Mouse (Mus musculus) T-helper 2 cell (primary cell): ENCODE results near the gene Usp31.

Experiments
- in situ Hi-C: fragments of 300-600 bp; cut with MboI, MseI; formaldehyde crosslinking; loops from one replicate; pipeline ENCODE4 v1.15.1; 2025; ENCODE audit warnings: high pct_unique_total_duplicates

Gene Usp31

DNA sequence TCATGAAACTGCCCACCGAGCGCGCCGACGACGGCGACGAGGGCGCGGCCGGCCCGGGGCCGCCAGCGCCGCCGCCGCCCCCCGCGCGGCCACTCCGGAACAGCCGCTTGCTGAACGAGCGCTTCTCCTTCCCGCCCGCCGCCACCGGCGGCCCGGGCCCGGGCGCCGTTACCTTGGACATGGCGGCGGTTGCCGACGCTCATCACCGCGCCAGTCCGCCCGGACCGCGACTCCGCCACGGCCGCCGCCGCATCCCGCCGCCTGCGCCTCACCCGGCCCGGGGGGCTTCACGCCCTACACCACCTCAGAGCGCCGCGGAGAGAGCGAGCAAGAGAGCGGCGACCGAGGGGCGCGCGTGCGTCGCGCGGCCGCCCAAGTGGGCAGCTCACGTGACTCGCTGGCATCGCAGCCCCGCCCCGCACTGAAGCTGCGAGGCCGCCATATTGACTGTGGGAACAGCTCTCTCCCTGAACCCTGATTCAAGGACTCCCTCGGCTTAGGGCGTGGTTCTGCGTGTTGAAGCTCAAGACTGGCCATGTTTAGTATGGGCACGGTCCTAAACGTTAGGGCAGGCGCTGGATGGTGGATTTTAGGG is at the start of gene Usp31:
Usp31 (minus strand) TSS at position 181 of the 595 bp plus-strand sequence.
- in situ Hi-C loops, result loop anchor here (25.0 kb wide), 1 partner anchor 1230 kb away; no protein-coding TSS in a partner anchor

DNA sequence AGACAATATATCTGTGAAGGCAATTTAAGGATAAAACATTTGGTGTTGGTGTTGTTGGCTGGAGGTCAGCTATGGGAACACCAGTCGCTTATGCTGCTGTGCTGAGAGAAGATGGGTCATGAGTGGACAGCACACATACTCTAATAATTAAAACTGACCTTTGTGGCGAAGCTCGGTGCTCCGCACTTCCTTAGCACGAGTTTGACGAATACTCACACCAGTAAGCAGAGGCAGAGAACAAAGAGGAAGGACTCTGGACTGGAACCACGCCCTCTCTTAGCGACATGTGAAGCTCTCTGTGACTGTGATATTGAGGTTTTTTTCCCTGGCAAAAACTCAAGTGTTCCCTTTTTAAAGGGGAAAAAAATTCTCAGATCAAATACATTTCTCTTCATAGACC is 47.7 kb upstream of the Usp31 start:
- in situ Hi-C loops, result no loop called here

DNA sequence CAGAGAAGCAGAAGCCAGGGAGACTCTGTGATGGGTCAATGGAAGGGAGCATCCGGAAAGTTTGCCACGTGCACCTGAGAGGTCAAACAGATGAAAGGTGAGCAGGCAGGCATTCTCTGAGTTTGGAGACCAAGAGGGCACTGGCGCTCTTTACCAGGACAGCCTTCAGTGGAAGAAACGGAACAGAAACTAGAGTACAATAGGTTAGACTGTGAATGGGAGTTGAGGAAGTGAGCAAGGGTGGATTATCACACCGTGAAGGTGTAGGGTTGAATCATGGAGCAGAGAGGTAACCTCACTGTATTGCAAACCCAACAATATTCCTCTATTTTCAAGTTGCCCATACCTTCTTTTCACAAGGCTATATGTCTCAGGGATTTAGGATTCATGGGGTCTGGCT is 43.2 kb upstream of the Usp31 start:
- in situ Hi-C loops, result no loop called here

DNA sequence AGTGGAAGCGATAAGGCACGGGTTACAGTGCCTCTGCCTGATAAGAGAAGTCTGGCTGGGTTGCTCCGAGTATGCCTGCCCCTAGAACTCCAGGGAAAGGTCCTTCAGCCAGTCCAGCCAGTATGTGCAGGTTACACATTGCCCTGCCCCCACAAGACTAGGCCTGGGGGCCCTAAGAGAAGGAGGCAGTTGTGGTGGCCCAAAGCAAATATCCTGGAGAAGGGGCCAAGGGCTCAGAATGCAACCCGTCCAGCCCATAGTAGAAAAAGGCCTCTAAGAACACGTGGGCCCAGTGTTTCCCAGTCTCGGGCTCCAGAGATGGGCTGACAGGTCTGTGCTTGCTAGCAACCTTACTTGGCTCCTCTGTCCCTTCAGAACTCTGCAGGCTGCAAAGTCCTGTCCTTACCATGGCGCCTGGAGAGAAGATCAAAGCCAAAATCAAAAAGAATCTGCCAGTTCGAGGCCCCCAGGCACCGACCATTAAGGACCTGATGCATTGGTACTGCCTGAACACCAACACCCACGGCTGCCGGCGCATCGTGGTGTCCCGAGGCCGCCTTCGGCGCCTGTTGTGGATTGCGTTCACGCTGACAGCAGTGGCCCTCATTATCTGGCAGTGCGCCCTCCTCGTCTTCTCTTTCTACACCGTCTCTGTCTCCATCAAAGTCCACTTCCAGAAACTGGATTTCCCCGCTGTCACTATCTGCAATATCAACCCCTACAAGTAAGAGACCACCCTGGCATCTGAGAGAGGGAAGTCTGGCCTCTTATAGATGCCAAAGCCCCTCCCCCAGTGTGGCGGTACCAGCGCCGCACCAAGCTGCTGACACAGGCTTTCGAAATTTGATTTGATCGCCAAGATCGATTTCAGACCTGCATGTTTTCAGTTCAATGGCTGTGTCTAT is 30.7 kb upstream of the Usp31 start:
- in situ Hi-C loops, result no loop called here

DNA sequence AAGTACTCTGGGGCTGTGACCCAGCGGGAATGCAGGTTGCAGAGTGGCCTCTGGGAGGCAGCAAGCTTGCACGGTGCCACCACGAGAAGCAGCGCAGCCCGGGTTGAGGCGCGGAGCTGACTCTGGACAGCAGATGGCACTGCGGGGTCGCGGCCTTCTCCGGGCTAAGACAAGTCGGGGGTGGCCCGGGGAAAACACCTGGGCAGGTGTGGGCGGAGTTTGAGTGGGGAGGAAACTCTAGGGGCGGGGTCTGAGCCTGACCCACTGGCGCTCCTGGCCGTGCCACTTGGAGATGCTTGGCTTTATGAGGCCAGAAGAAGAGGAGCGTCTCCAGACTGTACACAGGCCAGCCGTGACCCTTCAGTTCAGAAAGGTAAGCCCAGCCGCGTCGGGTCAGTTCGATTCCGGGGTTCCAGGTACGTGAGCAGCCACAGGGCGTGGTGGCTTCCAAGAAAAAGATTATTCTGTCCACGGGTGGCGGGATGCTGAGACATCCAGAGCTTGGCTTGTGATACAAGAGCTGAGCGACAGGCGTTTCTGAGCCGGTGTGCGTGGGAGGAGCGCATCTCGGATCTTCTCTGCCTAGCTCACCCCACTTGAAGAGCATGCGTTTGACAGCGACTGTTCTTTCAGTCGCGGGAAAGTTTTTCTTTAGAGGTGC is 27.2 kb upstream of the Usp31 start, which contains the start of gene Scnn1g:
Scnn1g (plus strand) TSS at position 309 of the 661 bp plus-strand sequence.
- in situ Hi-C loops, result loop anchor here (5.0 kb wide), 1 partner anchor 228 kb away; no protein-coding TSS in a partner anchor

DNA sequence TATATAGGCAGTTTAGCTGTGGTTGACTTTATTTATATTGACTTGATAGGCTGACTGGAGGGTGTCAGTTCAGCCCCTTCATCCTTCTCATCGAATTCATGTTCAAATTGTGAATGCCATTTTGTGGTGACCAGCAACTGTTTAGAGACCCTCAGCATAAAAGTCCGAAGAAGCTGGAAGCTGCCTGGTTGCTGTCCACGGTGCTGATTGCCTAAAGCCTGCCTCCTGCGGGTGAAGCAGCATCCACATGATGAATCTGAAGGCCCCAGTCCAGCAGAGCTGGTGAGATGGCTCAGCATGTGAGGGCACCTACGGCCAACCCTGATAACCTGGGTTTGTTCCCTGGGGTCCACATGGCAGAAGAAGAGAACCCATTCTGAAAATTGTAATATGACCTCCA is 23.2 kb upstream of the Usp31 start:
- in situ Hi-C loops, result loop anchor here (5.0 kb wide), 1 partner anchor 232 kb away; no protein-coding TSS in a partner anchor

DNA sequence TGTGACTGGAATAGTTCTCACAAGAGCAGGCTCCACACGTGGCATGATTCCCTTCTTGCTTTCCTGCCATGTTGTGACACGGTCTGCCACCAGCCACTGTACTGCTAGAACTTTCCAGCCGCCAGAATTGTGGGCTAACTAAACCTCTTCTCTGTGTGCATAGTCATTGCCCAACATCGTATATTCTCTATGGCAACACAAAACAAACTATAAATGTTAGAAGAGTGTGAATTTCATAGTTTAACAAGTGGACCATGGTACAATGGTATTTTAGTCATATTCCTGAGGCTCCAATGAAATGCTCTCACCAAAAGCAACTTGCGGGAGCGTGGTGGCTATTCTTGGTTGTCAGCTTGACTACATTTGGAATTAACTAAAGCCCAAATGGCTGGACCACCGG is 10.0 kb upstream of the Usp31 start:
- in situ Hi-C loops, result loop anchor here (25.0 kb wide), 1 partner anchor 1220 kb away; no protein-coding TSS in a partner anchor

DNA sequence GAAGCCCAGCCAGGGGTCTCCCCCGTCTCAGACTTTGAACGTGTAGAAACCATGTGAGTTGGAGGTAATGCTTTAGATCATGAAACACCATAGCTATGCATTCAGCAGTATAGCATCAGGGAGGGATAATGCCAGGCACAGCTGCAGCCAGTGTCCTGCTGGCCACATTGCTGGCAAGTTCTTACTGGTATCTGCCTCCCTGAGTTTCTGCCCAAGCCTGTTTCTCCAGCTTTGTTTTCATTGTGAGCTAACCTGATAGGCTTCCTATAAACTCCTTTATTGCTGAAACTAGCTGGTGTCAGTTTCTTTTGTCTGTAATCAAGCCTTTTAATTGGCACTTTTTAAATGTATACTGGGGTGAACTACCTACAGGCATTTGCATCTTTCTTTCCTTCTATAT is 4.1 kb upstream of the Usp31 start:
- in situ Hi-C loops, result loop anchor here (25.0 kb wide), 1 partner anchor 1226 kb away; no protein-coding TSS in a partner anchor

DNA sequence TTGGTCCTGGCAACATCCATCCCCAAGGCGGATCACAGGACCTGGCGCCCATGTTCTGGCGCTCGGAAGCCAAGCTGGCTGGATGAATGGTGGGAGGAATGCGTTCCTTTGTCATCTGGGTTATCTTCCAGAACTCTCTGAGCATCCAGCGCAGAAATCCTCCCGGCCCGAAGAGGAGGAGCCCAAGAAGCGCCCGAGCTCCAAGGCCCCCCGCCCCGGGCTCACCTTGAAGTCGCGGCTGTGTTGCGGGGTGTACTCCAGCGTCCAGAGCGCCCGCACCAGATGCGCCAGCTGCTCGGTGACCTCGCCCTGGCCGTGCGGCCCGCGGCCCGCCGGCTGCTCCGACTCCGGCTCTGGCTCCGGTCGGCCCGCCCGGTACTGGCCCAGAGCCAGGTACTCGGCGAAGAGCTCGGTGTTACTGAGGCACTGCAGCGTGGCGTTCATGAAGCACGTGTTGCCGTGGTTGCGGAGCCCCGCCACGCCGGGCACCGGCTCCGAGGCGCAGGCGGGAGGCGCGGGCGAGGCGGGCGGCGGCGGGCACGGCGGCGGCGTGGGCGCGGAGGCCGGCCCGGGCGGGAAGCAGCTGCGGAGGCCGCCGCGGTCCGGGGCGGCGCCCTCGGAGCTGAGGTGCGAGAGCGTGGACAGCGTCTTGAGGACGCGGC is 511 bp downstream of the Usp31 start:
- in situ Hi-C loops, result loop anchor here (25.0 kb wide), 1 partner anchor 1231 kb away; no protein-coding TSS in a partner anchor

DNA sequence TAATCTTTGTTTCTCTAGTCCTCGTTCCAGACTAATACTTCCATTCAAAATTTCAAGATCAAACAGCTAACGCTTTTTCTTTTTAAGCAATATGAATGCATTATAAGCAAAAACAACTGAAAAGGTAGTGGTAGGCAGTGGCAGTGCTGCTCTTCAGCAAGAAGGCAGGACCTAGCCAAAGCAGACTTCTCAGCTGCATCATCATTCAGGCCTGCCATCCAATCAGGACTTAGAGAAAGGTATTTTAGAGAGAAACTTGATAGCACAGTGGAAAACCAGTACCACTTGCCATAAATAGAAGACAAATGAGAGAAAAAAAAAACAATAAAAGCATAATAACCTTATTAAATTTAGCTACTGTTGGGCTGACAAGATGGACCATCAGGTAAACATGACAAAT is 2.0 kb downstream of the Usp31 start:
- in situ Hi-C loops, result loop anchor here (25.0 kb wide), 1 partner anchor 1232 kb away; no protein-coding TSS in a partner anchor

DNA sequence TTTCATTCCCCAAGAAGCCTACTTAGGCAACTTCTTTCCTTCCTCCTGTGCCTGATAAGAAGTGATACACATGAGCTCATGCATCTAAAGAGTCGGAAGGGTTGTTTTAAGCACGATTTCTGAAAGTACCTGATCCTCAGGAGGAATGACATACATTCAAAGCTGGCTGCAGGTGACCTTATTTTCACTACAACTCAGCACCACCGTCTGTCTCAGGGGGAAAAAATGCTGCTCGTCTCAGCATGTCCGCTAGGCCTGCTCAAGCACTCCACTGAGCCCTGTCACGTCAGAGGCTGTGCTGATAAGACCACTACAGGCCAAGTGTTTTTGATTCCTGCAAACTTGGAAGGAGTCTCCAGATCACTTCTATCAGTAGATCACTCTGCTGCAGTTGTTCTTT is 5.1 kb downstream of the Usp31 start:
- in situ Hi-C loops, result loop anchor here (25.0 kb wide), 1 partner anchor 1235 kb away; no protein-coding TSS in a partner anchor

DNA sequence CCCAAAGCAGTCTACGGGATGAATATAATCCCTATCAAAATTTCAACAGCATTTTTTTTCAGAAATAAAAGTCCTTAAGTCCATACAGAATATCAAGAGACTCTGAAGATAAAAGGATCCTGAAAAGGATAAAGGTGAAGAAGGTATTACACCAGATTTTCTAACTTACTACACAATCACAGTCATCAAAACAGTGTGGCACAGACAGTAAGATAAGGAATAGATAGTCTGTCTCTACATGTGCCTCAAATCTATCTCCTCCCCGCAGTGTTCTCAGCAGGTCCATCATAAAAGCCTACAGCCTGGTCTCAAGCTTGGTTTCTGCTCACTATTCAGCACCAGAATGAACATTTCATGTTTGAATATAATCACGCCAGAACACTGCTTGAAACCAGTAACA is 6.6 kb downstream of the Usp31 start:
- in situ Hi-C loops, result loop anchor here (25.0 kb wide), 1 partner anchor 1237 kb away; no protein-coding TSS in a partner anchor

DNA sequence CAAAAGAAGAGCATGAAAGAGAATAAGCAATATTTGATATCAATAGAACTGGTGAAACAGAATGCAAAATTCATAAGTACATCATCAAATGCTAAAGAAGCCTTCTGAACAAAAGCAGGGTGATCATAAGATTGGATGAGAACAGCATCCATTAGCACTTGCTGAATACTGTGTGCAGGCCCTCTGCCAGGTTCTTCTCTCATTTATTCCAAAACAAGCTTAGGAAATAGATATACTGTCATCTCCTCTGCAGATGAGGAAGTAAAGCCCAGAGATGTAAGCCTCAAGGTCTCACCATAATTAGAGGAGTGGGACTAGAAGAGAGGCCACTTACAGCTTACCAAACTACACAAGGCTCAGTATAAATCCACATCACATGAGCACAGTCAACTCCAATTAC is 7.8 kb downstream of the Usp31 start:
- in situ Hi-C loops, result loop anchor here (25.0 kb wide), 1 partner anchor 1037 kb away; the partner anchor contains the start of gene Pdzd9

DNA sequence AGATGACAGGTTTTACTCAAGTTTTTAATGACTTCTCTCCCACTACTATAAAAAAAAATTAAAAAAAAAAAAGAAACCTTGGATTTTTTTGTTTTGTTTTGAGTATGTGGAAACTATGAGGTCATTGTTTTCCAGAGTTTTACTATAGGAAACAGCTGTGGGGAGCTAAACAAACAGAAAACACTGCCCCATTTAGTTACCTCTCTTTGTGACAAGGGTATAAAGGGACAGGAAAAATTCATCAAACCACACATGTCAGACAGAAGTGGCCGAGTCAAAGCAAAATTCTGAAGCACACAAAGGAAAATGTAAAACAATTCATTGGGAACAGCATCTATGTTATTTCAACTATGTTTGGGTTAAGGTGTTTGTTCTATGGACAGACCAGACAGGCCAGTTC is 9.5 kb downstream of the Usp31 start:
- in situ Hi-C loops, result loop anchor here (25.0 kb wide), 1 partner anchor 1035 kb away; the partner anchor contains the start of gene Pdzd9

DNA sequence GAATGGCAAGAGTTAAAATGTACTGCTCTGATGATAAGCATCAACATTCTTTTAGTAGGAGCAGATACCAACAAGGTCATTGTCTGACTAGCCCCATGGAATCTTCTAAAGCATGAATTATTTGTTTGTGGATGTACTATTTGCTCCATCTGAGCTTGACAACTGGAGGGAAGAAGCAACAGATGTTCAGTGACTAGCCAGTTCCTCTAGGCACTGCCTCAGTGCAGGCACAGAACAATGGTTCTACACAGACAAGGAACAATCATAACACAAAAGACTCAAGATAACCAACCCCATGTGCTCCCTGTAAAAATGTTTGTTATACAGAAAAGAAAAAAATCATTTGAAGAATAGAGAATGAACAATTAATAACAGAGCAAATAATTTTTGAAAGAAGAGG is 9.9 kb downstream of the Usp31 start:
- in situ Hi-C loops, result loop anchor here (25.0 kb wide), 1 partner anchor 1035 kb away; the partner anchor contains the start of gene Pdzd9

DNA sequence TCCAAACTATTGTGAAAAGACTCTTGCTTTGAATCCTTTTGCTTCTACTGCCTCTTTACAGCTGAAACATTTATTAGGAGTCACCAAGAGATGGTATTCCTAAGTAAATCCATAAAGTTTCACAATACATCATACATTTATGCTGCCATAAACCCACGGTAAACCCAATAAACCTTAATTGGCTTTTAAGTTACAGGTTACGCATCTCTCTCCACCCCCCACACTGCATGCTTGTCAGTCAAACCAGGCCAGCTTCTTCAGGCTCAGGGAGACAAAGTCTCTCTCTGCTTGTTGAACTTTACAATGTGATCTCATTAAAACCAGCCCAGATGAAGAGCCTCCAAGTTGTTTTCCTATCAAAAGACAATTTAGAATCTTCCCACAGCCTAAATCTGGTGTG is 15.2 kb downstream of the Usp31 start:
- in situ Hi-C loops, result loop anchor here (25.0 kb wide), 1 partner anchor 1030 kb away; the partner anchor contains the start of gene Pdzd9

DNA sequence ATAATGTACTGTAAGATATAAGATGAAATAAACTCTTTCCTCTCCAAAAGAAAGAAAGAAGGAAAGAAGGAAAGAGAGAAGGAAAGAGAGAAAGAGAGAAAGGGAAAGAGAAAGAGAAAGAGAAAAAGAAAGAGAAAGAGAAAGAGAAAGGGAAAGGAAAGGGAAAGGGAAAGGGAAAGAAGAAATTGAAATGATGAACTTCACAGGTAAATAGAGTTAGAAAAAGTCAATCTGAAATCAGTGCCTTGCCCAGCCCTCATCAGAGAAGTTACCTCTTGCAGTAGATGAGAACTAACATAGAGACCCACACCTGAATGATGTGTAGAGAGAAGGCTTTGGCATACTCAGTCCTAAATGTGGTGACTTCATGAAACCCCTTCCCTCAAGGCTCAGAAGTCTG is 17.7 kb downstream of the Usp31 start:
- in situ Hi-C loops, result loop anchor here (10.0 to 25.0 kb wide), 3 partner anchors 1027 to 1955 kb away; partner anchors contain the start of genes Dcun1d3, Lyrm1 and Pdzd9

DNA sequence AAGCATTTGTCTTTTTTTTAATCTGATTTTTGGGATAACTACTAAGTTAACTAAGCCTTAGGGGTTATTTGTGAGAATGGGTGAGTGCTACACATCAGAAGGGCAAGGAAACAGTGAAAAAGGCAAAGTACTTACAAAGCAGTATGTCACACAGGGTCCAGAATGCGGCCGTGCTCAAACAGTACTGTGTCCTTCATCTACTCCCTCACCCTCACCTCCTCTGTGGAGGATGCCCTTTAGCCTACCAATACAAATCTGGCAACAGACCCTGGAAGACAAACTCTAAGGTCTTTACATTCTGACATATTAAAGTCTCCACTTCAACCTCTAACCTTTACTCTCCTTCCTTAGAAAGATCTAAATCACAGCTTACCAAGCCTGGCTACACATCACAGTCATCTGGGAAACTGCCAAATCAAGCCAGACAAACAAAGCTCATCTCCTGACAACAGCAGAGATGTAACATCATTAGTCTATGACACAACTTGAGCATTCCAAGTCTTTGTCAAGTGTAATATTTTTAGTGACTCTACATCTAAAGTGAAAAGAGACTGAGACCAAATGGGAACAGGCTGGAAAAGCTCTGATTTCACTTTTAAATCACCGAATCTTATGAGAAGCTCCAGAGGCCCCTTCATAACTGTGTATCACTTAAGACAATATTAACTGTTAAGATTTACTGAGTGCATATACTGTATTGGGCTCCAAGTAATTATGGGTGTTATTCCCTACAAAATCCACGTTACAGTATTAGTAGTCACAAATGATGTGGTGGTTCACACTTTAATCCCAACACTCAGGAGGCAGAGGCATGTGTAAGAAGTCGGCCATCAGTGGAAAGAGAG is 21.7 kb downstream of the Usp31 start:
- in situ Hi-C loops, result loop anchor here (10.0 to 25.0 kb wide), 3 partner anchors 1023 to 1951 kb away; partner anchors contain the start of genes Dcun1d3, Lyrm1 and Pdzd9

DNA sequence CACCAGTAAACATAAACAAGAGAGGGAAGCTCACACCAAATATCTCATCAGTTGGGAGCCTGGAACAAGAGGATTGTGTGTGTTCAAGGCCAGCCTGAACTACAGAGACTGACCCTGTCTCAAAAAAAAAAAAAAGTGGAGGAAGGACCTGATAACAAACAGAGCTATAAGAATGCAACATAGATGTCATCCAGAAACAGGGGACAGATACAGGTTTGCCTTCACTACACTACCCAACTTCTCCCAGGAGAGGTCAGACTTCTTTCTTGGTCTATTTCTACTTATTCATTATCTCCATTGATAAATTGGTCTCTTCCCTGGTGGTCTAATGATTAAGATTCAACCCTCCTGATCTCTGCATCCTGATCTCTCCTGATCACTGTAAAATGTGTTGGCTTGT is 25.9 kb downstream of the Usp31 start:
- in situ Hi-C loops, result loop anchor here (10.0 to 25.0 kb wide), 3 partner anchors 1019 to 1946 kb away; partner anchors contain the start of genes Dcun1d3, Lyrm1 and Pdzd9
